Mouse (Mus musculus): Measurements from ENCODE around the gene Ddx39. TPM values are rescaled to one million over a fixed set of nuclear protein-coding genes. Genes with fewer than 3 reads are reported as not detected.

Ddx39 gene
- 10 to 100 TPM; 21.6 to 24.8 TPM for total RNA-seq (2021)
- long read RNA-seq, experiment 1, transcript Ddx39-201 (11 exons, 1,656 nt) = major isoform, 26 of 48 reads
- long read RNA-seq, experiment 1, transcript Ddx39-203 (11 exons, 1,927 nt) = minor isoform, 9 of 48 reads
- long read RNA-seq, experiment 1, partial matches to known transcripts = 1 of 48 reads
- long read RNA-seq, experiment 1, other reads (novel, unspliced or antisense) = 9 of 48 reads
- long read RNA-seq, experiment 2, transcript Ddx39-203 (11 exons, 1,927 nt) = minor isoform, 5 of 15 reads
- long read RNA-seq, experiment 2, transcript Ddx39-201 (11 exons, 1,656 nt) = major isoform, 8 of 15 reads
- long read RNA-seq, experiment 2, partial matches to known transcripts = 1 of 15 reads
- long read RNA-seq, experiment 2, other reads (novel, unspliced or antisense) = 1 of 15 reads

DNA sequence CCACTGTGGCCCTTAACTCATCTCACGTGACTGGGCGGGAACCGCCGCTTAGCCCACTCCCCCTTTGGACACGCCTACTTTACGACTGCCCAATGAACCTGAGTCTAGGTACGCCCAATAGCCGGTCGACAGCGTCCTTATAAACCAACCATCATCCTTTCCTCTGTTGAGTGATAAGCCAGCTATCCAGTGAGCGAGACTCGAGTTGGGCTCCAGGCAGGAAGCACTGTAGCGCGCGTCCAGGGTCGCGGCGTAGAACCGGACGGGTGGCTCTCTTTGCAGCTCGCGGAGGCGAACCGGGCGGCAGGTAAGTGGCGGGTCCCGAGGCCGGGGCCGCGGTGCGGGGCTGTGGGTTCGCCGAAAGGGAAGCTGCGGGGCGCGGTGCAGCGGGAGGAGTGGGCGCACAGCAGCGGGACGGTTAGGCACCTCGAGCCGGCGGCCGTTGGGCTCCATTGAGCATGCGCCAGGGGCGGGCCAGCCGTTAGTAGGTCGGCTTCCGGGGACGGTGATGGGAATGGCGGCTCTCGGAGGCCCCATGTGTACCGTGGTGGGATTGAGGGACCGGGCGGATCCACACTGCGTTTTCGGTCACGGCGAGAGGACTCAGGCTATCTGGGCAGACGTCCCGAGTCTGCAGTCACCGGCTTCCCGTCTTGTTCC is at the start of gene Ddx39:
TSS of gene Ddx39 (plus strand) at position 147 of the 660 bp plus-strand sequence.
- DNase-seq = peak; percentile 95

- DNase-seq = peak; percentile 58 to 67
Measured at GRCm38 (mm10) chr8:83665969-83666865, 48.8 kb upstream of the Ddx39 start, which contains the start of gene Ptger1. TSS of gene Ptger1 (plus strand) at chr8:83666678.

DNA sequence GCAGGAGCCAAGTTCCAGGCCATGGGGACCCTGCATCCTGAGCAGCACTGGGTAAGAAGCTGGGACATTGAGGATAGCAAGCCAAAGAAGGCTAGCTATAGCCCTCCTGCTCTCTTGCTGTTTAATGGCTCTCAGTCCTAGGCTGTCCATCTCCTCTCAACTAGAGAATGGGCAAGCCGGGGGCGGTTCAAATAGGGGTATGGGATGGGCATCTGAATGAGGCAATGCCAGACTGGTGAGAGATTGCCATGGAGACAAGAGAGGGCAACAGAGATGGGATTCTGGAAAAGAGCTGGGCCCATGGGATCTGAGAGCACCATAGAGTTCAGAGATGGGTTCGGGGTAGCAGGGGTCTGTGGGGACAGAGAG is 48.1 kb upstream of the Ddx39 start:
- DNase-seq = no peak

- DNase-seq = no peak
Measured at GRCm38 (mm10) chr8:83667526-83667925, 47.5 kb upstream of the Ddx39 start.

- peak; percentile 78 for DNase-seq
Measured at GRCm38 (mm10) chr8:83668010-83668916, 46.7 kb upstream of the Ddx39 start.

DNA sequence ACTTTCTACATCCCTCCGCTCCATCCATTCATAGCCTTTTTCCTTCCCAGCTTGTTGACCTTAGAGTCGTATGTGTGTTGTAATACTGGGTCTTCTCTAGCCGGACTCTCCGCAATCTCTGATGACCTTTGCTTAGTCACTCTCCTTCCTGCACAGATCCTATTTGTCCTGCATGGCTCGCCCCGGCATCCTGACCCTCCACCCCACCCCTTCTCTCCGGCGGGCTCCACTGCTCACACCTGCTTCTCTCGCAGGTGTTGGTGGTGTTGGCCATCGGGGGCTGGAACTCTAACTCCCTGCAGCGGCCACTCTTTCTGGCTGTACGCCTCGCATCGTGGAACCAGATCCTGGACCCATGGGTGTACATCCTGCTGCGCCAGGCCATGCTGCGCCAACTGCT is 46.0 kb upstream of the Ddx39 start:
- no peak for DNase-seq

DNA sequence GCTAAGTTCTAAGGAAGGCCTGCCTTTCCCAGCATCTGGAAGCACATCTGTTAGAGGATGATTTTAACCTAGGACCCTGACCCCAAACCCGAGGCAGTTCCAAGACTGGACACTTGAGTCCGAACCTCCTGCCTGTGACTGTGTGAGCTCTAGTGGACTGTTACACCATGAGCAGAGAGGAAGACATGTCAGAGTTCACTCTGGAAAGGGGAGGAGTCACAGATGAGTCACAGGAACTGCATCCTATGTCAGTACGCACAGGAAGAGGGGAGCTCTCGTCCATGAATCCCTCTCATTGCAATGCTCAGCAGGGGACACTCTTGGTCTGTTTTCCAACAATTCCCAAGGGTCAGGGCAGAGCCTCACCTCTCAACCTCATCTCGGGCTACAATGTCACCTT is 42.0 kb upstream of the Ddx39 start:
- DNase-seq = no peak

- DNase-seq = no peak
Measured at GRCm38 (mm10) chr8:83674497-83674896, 40.5 kb upstream of the Ddx39 start.

- DNase-seq = no peak
Measured at GRCm38 (mm10) chr8:83679866-83680265, 35.1 kb upstream of the Ddx39 start.

GRCm38 (mm10) chr8:83680603-83681002 is 34.4 kb upstream of the Ddx39 start:
- DNase-seq = no peak

DNA sequence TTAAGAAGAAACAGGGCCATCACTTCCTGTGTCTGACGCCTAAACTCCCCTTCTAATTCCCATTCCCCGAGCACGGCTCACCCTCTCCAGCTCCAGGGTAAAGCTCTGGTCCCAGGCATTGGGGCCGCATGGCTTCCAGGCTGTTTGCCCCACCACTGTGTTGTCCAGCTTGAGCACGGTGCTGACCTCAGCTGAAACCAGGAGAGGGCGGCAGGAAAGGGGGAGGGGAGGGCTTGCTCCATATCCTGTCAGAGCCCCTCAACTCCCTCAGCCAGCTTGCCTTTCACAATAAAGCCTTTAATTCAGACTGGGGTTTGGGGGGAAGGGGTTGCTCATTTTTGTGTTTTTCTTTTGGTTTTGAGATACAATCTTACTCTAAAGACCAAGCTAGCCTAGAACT is 33.9 kb upstream of the Ddx39 start:
- DNase-seq = no peak

DNA sequence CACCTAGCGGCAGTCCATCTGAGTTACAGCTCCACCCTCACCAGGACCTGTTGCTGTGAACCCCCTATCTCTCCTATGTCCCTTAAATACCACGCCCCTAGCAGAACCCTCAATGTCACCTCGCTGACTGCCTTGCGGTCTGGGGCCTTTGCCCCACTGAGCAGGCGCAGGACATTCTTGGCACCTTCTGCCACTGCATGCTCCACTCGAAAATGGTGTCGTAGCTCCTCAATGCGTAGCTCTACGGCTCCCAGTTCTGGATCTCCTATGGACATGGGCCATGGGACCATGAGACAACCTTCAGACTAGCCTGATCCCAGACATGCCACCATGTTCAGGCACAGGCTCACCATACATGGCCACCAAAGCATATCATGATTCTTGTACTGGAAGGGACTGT is 30.5 kb upstream of the Ddx39 start:
- no peak for DNase-seq

GRCm38 (mm10) chr8:83689264-83689663 is 25.7 kb upstream of the Ddx39 start:
- no peak for DNase-seq

GRCm38 (mm10) chr8:83693609-83694236 is 21.3 kb upstream of the Ddx39 start:
- peak; percentile 37 to 56 for DNase-seq

GRCm38 (mm10) chr8:83694369-83695160 is 20.4 kb upstream of the Ddx39 start:
- DNase-seq = no peak

DNA sequence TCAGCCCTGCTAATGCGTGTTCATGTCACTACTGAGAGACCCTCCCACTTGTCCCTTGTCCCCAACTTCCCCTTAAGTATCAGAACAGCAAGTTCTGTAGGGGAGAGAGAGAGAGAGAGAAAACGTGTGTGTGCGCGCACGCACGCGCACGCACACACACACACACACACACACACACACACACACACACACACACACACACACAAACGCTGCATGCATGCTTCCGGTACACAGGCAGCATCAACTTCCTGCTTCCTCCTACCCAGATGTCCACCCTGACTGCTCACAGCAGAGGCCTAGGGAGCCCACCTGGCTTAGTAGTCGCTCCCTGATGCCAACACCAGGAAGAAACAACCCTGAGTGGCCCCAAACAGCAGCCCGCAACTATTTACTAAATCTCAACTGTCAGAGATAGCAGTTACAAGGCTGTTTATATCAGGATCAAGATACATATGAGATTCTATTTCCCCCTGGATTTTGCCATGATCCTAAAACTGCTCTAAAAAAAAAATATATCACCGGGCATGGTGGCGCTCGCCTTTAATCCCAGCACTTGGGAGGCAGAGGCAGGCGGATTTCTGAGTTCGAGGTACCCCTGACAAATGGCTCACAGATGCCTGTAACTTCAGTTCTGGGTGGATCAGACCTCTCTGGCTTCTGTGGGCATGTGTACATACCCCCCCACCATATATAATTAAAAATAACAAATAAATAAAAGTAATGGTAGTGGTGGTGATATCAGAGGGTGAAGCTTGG is 19.4 kb upstream of the Ddx39 start:
- DNase-seq = no peak

GRCm38 (mm10) chr8:83697374-83698220 is 17.4 kb upstream of the Ddx39 start:
- peak; percentile 88 to 89 for DNase-seq

- peak; percentile 42 to 54 for DNase-seq
Measured at GRCm38 (mm10) chr8:83698291-83698660, 16.7 kb upstream of the Ddx39 start.

Measured in adrenal gland, postnatal 36 days (tissue).